Mouse (Mus musculus) bone marrow macrophage, adult 2 months (primary cell): Measurements from ENCODE around the gene Col23a1.

Experiments
- CTCF ChIP-seq: IDR thresholded peaks from 2 replicates; pipeline ENCODE4 v1.5.1; 2012; ENCODE audit warnings: low read depth, mild to moderate bottlenecking, low read length, moderate library complexity
- POLR2A ChIP-seq: IDR thresholded peaks from 2 replicates; pipeline ENCODE4 v1.6.1; 2012; ENCODE audit warnings: mild to moderate bottlenecking, low read depth, low read length, borderline replicate concordance

DNA sequence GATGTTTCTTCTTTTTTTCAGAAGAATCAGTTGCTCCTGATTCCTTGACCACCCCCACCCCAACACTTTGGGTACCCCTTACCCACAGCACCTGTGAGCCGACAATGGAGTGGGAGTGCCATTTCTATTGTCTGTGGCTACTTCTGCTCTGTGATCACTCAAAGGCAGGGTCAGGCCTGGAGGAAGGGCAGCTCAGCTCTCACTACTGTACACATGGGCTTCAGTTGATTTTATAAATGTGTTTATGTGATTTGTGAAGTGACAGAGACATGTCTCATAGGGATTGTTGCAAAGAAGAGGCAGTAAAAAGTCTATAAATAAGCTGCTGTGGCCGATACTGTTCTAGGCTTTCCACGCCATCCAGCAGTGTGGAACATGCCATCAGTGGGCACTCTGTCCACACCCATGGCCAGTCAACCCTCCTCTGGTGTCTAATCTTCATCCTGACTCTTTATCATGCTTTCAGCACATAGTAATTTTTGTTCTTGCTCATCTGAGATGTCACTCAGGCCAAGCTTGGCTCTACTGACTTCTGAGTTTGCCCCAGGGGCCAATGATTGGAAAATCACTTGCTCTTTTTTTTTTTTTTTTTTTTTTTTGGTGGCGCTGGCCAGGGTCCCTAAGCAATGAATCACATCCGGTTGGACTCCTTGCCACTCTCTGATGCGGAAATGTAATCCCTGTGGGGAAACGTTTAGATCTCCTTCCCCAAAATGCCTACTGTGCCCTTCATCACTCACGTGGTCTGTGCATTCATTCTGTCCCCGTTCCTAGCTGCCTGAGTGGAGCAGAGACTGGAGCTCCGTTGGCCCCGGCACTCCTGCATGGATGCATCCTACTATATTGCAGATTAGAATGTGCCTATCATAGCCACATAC, 40.4 kb downstream of the Col23a1 start:
- TF ChIP-seq CTCF (no peak), POLR2A (no peak)
